Mouse (Mus musculus) gastrocnemius, adult 2 months (tissue): Measurements from ENCODE around the gene Glp1r. TPM values are rescaled to one million over a fixed set of nuclear protein-coding genes. Genes with fewer than 3 reads are reported as not detected.
A peak's percentile ranks its signal among the peaks of the same experiment; 100 is the strongest.

Experiments
- DNase-seq: peaks from one replicate; pipeline ENCODE4 v3.0.0; 2022
- H3K27ac ChIP-seq: fragments of 200-600 bp; 2 replicates; pipeline ENCODE4 v1.8.1; 2022; ENCODE audit warnings: mild to moderate bottlenecking
- H3K4me3 ChIP-seq: fragments of 200-600 bp; 2 replicates; pipeline ENCODE4 v1.8.1; 2022; ENCODE audit warnings: mild to moderate bottlenecking, moderate library complexity
- CTCF ChIP-seq: fragments of 200-600 bp; IDR thresholded peaks from 2 replicates; pipeline ENCODE4 v1.8.1; 2022; ENCODE audit warnings: antibody characterized with exemption, mild to moderate bottlenecking, moderate library complexity
- intact Hi-C: fragments of 180-260 bp; cut with DNase I; formaldehyde crosslinking; loops from one replicate; pipeline ENCODE4 v1.15.1; 2025
- microRNA-seq: library from miRNA; unstranded; fragments of <30 nt; microRNA quantifications from one replicate; pipeline ENCODE4 v1.2.0, GENCODE M21; 2021
- total RNA-seq, 2 experiments: library from RNA; stranded (reverse); gene quantifications; 2 replicates each; pipeline ENCODE4 v1.2.3; 2021

Gene Glp1r
- total RNA-seq, 2 experiments from 2014 or later: not detected

GRCm38 (mm10) chr17:30983521-30983920 lies 81.9 kb downstream of the Glp1r start:
- no peak for TF ChIP-seq CTCF
- intact Hi-C loops: no loop called here
- Histone ChIP-seq H3K4me3 (no peak overlapping the region), H3K27ac (no peak overlapping the region)
- no peak for DNase-seq

DNA sequence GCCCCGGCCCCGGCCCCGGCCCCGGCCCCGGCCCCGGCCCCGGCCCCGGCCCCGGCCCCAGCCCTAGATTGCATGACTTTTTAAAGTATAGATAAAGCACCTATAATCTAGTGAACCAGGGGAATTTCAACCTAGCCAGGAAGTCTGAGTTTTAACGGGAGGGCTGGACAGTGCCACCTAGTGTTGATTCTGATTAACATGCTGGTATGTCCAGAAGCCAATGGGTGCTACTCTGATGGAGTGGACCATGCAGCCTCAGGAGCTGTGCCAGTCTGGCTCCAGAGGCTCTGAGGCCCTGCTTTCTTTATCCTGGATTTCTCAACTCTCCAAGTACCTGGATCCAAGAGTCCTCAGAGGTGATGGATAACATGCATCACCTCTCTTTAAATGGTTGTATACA lies 88.6 kb downstream of the Glp1r start:
- Histone ChIP-seq H3K27ac (no peak overlapping the region), H3K4me3 (no peak overlapping the region)
- intact Hi-C loops: no loop called here
- TF ChIP-seq CTCF: peak; percentile 70
- peak; percentile 27 for DNase-seq

Small RNAs within 50 kb of the gene (microRNA-seq; reads per million reads assigned to microRNA genes)
- gene Gm24026: not detected

Other genes with a start within 250 kb of the Glp1r start
- not detected for gene Umodl1, start 52.8 kb downstream of the Glp1r start, total RNA-seq
- gene Abcg1, start 155.9 kb downstream of the Glp1r start, total RNA-seq: 1 to 10 TPM in 1 of 2 experiments, under 1 TPM in 1; 0.89 to 2.5 TPM
- not detected for gene Tff3, start 227.8 kb downstream of the Glp1r start, total RNA-seq
- not detected for gene Tff2, start 242.5 kb downstream of the Glp1r start, total RNA-seq